Mouse (Mus musculus) embryonic facial prominence, embryonic 14.5 days (tissue): ENCODE results near the gene Ltk. TPM values are rescaled to one million over a fixed set of nuclear protein-coding genes. Genes with fewer than 3 reads are reported as not detected.

Source experiments
- ATAC-seq: fragments of 200-750 bp; cut with Nextera tagmentation; 2 replicates; pipeline ENCODE4 v1.8.0; 2017; ENCODE audit warnings: low read depth, moderate number of reproducible peaks, moderate TSS enrichment
- DNase-seq: peaks from one replicate; pipeline ENCODE4 v3.0.0-alpha.2; 2015; ENCODE audit warnings: low spot score
- H3K27ac ChIP-seq: fragments of 300-500 bp; sonication (generic); replicated peaks from 2 replicates; pipeline ENCODE4 v1.5.1; 2014; ENCODE audit warnings: low read depth, mild to moderate bottlenecking, low read length, moderate library complexity
- H3K27me3 ChIP-seq: fragments of 300-500 bp; sonication (generic); replicated peaks from 2 replicates; pipeline ENCODE4 v1.6.1; 2014; ENCODE audit warnings: low read length; ENCODE audit not compliant: control insufficient read depth, insufficient read depth
- H3K36me3 ChIP-seq: fragments of 300-500 bp; sonication (generic); 2 replicates; pipeline ENCODE4 v1.6.1; 2014; ENCODE audit warnings: low read length, mixed read lengths; ENCODE audit not compliant: control insufficient read depth, insufficient read depth
- H3K4me1 ChIP-seq: fragments of 300-500 bp; sonication (generic); 2 replicates; pipeline ENCODE4 v1.6.1; 2014; ENCODE audit warnings: antibody characterized with exemption, low read length; ENCODE audit not compliant: control insufficient read depth, insufficient read depth
- H3K4me2 ChIP-seq: fragments of 300-500 bp; sonication (generic); 2 replicates; pipeline ENCODE4 v1.6.1; 2014; ENCODE audit warnings: low read depth, mild to moderate bottlenecking, low read length, moderate library complexity, mixed read lengths
- H3K4me3 ChIP-seq: fragments of 300-500 bp; sonication (generic); 2 replicates; pipeline ENCODE4 v1.5.1; 2014; ENCODE audit warnings: low read depth, mild to moderate bottlenecking, low read length
- H3K9ac ChIP-seq: fragments of 300-500 bp; sonication (generic); 2 replicates; pipeline ENCODE4 v1.6.1; 2014; ENCODE audit warnings: low read depth, mild to moderate bottlenecking, low read length, moderate library complexity, mixed read lengths
- H3K9me3 ChIP-seq: fragments of 300-500 bp; sonication (generic); 2 replicates; pipeline ENCODE4 v1.6.1; 2016; ENCODE audit warnings: low read length; ENCODE audit not compliant: control insufficient read depth
- WGBS: fragments of 180-500 bp; shearing (Covaris S2); extraction: QIAGEN DNeasy Blood & Tissue Kit; methylation state at CpG from one replicate; pipeline ENCODE4 v1.1.7; 2014; 5-methylcytosine and 5-hydroxymethylcytosine counted together
- polyA plus RNA-seq: library from polyadenylated mRNA; unstranded; fragments of >200 nt; fragmentation: Nextera tagmentation; extraction: Ambion mirVana; gene quantifications from 2 replicates; pipeline ENCODE4 v1.2.1, GENCODE M21; 2014

The Ltk gene
- polyA plus RNA-seq, 1 experiment from 2014 or later: 0.29 TPM

DNA sequence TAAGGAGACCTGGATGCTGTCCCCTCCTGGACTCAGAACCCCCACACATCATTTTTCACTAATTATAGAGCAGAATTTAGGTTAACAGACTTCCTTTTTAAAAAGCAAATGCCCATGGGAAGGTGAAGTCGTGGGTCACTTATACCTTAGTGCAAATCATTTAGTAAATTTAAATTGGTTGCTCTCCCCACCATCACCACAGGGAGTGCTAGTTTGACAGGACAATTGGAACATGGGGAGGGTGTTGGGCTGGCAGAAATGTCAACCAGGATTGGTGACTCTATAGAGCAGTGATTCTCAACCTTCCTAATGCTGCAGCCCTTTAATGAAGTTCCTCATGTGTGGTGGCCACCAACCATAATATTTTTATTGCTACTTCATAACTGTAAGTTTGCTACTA is 14.9 kb downstream of the Ltk start:
- H3K36me3 ChIP-seq: no peaks in the 10 kb centered on the region
- H3K27ac ChIP-seq: no peak overlapping the region
- no peaks in the 10 kb centered on the region for H3K9me3 ChIP-seq
- DNase-seq (peak; percentile 23), ATAC-seq (no peak)
- H3K4me3 ChIP-seq: no peak overlapping the region
- peaks cover 59% of the 10 kb centered on the region for H3K27me3 ChIP-seq
- 10% methylated on average over 1 of the region's 1 CpGs for WGBS
- H3K9ac ChIP-seq: no peak overlapping the region
- H3K4me1 ChIP-seq: peaks cover 15% of the 10 kb centered on the region; the same call in 1 of the 2 replicates
- no peak overlapping the region for H3K4me2 ChIP-seq

DNA sequence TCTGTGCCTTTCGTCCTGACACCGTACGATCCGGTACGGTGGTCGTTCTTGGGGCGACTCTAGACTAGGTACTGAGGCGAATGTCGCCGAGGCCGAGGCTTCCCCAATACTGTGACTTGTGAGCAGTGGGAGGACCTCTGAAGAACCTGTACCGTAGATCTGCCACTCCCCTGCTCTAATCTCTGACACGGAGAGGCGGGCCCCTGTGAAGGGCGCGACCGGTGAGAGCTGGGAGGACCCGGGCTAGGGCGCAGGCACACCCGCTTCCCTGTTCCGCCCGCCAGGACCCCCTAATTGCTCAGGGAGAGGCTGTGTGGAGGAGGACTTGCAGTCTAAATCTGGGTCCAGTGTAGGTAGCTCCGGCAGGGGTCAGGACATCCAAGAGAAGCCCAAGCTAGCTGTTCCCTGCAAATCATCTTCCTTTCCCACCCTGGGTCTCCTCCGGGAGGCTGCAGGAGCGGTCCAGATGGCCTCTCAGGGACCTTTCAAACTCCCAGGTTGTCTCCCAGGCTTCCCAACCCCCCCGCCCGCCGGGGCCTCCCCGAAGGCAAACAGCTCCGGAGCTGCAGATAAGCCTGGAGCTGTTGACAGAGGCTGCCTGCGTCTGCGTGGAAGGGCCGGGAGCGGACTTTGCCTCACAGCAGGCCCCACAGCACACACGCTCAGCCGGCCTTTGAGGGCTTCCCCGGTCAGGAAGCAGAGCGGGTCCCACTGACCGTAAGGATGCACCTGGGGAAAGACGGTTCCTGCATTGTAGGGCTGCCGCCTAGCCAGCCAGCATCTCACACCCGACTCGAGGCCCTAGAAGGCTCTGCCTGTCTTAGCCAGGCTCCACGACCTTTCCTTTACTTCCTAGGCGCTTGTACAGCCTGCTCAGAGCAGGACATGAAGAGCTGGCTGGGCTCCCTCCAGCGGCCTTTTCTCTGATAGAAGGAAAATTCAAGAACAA is 15.8 kb downstream of the Ltk start:
- Histone ChIP-seq H3K4me1 (peaks cover 15% of the 10 kb centered on the region; the same call in 1 of the 2 replicates), H3K27me3 (peaks cover 53% of the 10 kb centered on the region), H3K4me3 (peak overlapping the region; percentile 17), H3K27ac (no peak overlapping the region), H3K9ac (0 out of 2 replicates have a peak overlapping the region, but pooled peaks have one; percentile 3), H3K36me3 (no peaks in the 10 kb centered on the region), H3K9me3 (no peaks in the 10 kb centered on the region), H3K4me2 (peak overlapping the region; percentile 40)
- no peak; the same call in 1 of the 2 replicates for ATAC-seq
- peak; percentile 19 for DNase-seq
- 6% methylated on average over 40 of the region's 46 CpGs for WGBS

DNA sequence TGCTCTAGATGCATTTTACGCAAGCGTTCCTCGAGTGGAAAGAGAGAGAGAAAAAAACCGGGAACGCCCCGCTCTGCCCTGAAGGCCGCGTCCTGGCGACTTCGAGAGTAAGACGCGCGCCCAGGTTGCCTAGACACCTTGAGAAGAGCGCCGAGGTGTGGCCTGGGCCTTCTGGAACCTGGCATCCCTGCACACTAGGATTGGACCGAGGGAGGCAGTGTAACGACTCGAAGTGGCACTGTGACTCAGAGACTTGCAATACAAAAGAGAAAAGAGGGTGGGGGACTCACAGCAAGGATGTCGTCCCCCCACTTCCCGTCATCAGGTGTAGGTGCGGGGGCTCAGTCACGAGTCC is 16.4 kb downstream of the Ltk start:
- Histone ChIP-seq H3K27me3 (peaks cover 48% of the 10 kb centered on the region), H3K4me3 (peak overlapping the region; percentile 17), H3K9ac (0 out of 2 replicates have a peak overlapping the region, but pooled peaks have one; percentile 3), H3K9me3 (no peaks in the 10 kb centered on the region), H3K27ac (no peak overlapping the region), H3K4me2 (peak overlapping the region; percentile 40), H3K36me3 (no peaks in the 10 kb centered on the region), H3K4me1 (peaks cover 15% of the 10 kb centered on the region; the same call in 1 of the 2 replicates)
- ATAC-seq (no peak), DNase-seq (no peak)
- 5% methylated on average over 22 of the region's 22 CpGs for WGBS

DNA sequence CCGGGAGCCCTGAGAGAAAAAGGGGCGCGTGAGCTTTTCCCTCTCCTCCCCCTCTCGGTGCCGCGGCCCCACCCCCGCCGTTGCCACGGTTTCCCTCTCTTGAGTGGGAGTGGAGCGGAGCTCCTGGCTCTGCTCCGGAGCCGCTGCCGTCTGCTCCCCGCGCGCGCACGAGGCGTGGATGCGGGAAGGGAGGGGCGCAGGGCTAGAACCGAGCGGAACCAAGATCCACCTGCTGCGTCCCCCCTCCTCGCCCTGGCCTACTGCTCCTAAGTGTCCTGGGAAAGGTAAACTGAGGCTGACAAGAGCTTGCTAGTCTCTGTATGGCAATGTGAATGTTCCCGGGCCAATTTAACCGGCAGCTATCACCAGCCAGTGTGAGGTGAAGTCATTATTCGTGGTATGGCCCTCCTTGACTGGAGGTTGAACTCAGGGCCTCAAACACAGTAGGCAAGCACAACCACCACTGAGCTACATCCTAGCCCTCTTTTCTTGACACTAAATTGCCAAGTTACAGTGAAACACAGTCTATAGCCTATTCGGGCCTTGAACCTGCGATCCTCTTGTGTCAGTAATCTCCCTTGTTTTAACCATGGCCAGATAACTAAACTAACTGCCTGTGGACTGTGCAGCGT is 16.9 kb downstream of the Ltk start:
- Histone ChIP-seq H3K9me3 (no peaks in the 10 kb centered on the region), H3K4me3 (peak overlapping the region; percentile 66), H3K27ac (no peak overlapping the region), H3K36me3 (no peaks in the 10 kb centered on the region), H3K4me2 (peak overlapping the region; percentile 100), H3K4me1 (peaks cover 15% of the 10 kb centered on the region; the same call in 1 of the 2 replicates), H3K27me3 (peaks cover 46% of the 10 kb centered on the region), H3K9ac (peak overlapping the region; percentile 64; the same call in 1 of the 2 replicates)
- DNase-seq (no peak), ATAC-seq (no peak)
- WGBS: 14% methylated on average over 16 of the region's 31 CpGs

DNA sequence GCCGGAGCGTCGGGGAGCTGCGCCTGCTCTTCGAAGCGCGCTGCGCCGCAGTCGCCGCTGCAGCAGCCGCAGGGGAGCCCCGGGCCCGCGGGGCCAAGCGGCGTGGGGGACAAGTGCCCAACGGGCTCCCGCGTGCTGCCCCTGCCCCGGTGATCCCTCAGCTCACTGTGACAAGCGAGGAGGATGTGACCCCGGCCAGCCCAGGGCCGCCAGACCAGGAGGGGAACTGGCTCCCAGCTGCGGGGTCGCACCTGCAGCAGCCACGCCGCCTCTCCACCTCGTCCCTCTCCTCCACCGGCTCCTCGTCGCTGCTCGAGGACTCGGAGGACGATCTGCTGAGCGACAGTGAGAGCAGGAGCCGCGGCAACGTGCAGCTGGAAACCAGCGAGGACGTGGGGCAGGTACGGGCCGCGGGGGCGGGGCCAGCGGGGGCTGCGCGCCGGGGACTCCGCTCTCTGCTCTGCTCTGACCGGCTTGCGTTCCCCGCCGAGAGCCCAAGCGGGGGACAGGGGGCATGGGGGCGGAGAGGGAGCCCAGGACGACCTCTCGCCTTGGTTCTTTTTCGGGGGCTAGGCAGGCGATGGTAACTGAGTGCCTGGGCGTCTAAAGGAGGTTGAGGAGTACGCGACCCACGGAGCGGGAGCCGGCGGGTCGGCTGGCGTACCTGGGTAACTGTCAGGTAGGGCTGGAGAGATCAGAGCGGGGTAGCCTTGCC is 17.6 kb downstream of the Ltk start:
- ATAC-seq (no peak), DNase-seq (no peak)
- Histone ChIP-seq H3K4me2 (peak overlapping the region; percentile 100), H3K9ac (peak overlapping the region; percentile 64), H3K27ac (no peak overlapping the region), H3K36me3 (no peaks in the 10 kb centered on the region), H3K27me3 (peaks cover 46% of the 10 kb centered on the region), H3K4me1 (peaks cover 15% of the 10 kb centered on the region; the same call in 1 of the 2 replicates), H3K4me3 (peak overlapping the region; percentile 66), H3K9me3 (no peaks in the 10 kb centered on the region)
- under 1% methylated on average over 23 of the region's 70 CpGs for WGBS

DNA sequence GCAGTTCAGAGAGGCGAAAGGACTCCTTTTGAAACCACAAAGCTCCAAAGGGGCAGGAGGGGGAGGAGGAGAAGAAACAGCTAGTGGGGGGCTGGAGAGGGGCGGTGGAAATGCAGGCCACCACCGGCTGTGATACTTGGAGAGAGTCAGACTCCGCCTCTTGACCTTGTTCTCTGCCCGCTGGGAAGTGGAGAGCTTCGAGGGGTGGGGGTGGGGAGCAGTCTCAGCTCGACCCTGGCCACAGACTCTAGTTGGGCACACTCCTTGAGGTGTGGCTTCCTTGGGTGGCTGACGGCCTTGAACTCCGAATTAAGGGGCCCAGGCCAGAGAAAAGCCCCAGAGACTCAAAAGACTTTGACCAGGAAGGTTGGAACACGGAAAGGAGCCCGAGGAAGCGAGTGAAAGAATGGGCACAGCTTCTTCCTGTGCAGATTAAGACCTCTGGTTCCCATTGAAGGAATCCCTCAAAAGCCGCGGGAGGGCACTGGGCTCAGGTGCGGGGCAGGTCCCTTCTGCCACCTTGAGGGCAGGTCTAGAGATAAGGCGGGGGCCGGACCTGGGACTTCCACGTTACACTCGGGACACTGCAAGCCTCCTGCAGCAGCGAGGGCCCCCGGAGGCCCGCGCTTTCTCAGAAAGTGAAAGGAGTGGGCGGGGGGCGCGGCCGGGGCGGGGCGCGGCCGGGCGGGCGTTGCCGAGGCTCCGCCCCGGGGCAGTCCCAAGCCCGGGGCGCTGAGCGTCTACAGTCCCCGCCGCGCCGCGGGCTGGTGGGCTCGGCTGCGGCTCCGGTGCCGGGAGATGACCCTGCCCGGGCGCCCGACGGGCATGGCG is 18.4 kb downstream of the Ltk start, which contains the start of gene Itpka:
Itpka (plus strand) TSS at position 757 of the 831 bp plus-strand sequence.
- H3K27ac ChIP-seq: 0 out of 2 replicates have a peak within 1 kb of the TSS, but pooled peaks have one; percentile 8
- peaks cover 15% of the 10 kb centered on the region; the same call in 1 of the 2 replicates for H3K4me1 ChIP-seq
- H3K27me3 ChIP-seq: peaks cover 51% of the 10 kb centered on the region
- H3K36me3 ChIP-seq: no peaks in the 10 kb centered on the region
- peak within 1 kb of the TSS; percentile 100 for H3K4me2 ChIP-seq
- peak within 1 kb of the TSS; percentile 64 for H3K9ac ChIP-seq
- no peaks in the 10 kb centered on the region for H3K9me3 ChIP-seq
- peak within 1 kb of the TSS; percentile 66 for H3K4me3 ChIP-seq
- peak; percentile 87 for ATAC-seq
- peak; percentile 83 for DNase-seq
- WGBS: 0% methylated on average over 16 of the region's 53 CpGs

DNA sequence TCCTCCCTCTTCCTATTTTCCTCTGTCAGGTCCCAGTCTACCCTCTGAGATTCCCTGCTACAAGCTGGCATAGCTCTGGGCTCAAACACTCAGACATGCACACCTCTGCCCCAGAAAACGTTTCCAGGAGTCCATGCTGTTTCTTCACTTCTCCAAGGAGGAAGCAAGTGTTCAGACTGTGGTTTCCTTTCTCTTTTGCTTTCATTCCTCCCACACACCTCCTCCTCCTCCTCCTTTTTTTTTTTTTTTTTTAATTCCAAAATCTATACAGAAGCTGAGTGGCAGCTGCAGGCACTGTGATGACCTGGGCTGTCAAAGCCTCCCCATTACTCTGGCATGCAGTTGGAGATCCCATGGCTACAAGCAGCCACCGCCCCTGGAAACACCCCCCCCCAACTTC is 19.7 kb downstream of the Ltk start:
- Histone ChIP-seq H3K27me3 (peaks cover 43% of the 10 kb centered on the region), H3K27ac (no peak overlapping the region), H3K36me3 (peaks cover 3% of the 10 kb centered on the region; the same call in 1 of the 2 replicates), H3K9me3 (no peaks in the 10 kb centered on the region), H3K4me2 (no peak overlapping the region; the same call in 1 of the 2 replicates), H3K4me1 (peaks cover 15% of the 10 kb centered on the region; the same call in 1 of the 2 replicates), H3K9ac (no peak overlapping the region), H3K4me3 (no peak overlapping the region)
- 17% methylated on average over 2 of the region's 2 CpGs for WGBS
- no peak for ATAC-seq
- no peak for DNase-seq
